10 mouse cellular contexts compared by ENCODE assay signal in genomic region chr8:117053135-117054079, GRCm38 (mm10). TPM values are rescaled to one million over a fixed set of nuclear protein-coding genes. Genes with fewer than 3 reads are reported as not detected.
DNase-seq lines count a peak whose midpoint lies in the region; ATAC-seq and TF ChIP-seq lines count a peak whose summit lies in the region.
"Had no signal": no experiment of that assay in that cellular context is flagged by ENCODE, and none has a peak within 500 bp of the region (broad histone marks: within the 10 kb centered on the region; RNA-seq: fewer than 3 reads in every experiment).

No protein-coding gene starts in this region.

- no peaks in the 10 kb centered on the region for H3K27me3 ChIP-seq in MEL (ENCODE audit: control insufficient read depth in 1 of 2, insufficient read depth in 2 of 2, low read length in 2 of 2)
- H3K27me3 ChIP-seq: embryonic facial prominence, embryonic 15.5 days; limb, embryonic 15.5 days had no signal

- peaks cover 0 to 9% of the 10 kb centered on the region in 2 experiments; a peak in 2 of 4 replicates for H3K36me3 ChIP-seq in MEL (ENCODE audit: control insufficient read depth in 1 of 2, insufficient read depth in 2 of 2, low read length in 2 of 2)
- H3K36me3 ChIP-seq: embryonic facial prominence, embryonic 15.5 days; limb, embryonic 15.5 days had no signal

- no peak overlapping the region for H3K27ac ChIP-seq in left cerebral cortex, adult 2 months
- H3K27ac ChIP-seq in MEL (ENCODE audit: control insufficient read depth, low read depth, low read length): 0 out of 2 replicates have a peak overlapping the region, but pooled peaks have one; percentile 60
- H3K27ac ChIP-seq: embryonic facial prominence, embryonic 15.5 days; limb, embryonic 15.5 days had no signal

- H3K9ac ChIP-seq in MEL (ENCODE audit: control insufficient read depth, low read depth, low read length, poor library complexity, severe bottlenecking): no peak overlapping the region
- H3K9ac ChIP-seq: embryonic facial prominence, embryonic 15.5 days; limb, embryonic 15.5 days had no signal

- no peak overlapping the region for H3K4me3 ChIP-seq in left cerebral cortex, adult 2 months
- no peak overlapping the region for H3K4me3 ChIP-seq in MEL (ENCODE audit: control insufficient read depth in 1 of 2, insufficient read depth in 1 of 2, low read depth in 2 of 2, low read length in 2 of 2)
- H3K4me3 ChIP-seq: embryonic facial prominence, embryonic 15.5 days; limb, embryonic 15.5 days had no signal

- intact Hi-C loops in left cerebral cortex, adult 2 months (cut with DNase I): no loop called here
- intact Hi-C loops in left cerebral cortex, postnatal 4 days (cut with DNase I): no loop called here

- TF ChIP-seq POLR2A in MEL (IDR thresholded peaks at IDR 0.05; ENCODE audit: control insufficient read depth in 1 of 2, insufficient read depth in 1 of 2, low read depth in 1 of 2, low read length in 2 of 2, poor library complexity in 1 of 2): no peak

- no peaks in the 10 kb centered on the region for H3K9me3 ChIP-seq in MEL (replicated peaks; ENCODE audit: insufficient read depth, low read length)
- H3K9me3 ChIP-seq: embryonic facial prominence, embryonic 15.5 days; limb, embryonic 15.5 days had no signal

- no peak for DNase-seq in left cerebral cortex, adult 2 months (ENCODE audit: extremely low spot score in 1 of 2, low spot score in 2 of 2)
- no peak for DNase-seq in left cerebral cortex, postnatal 4 days
- DNase-seq in MEL (ENCODE audit: low read depth, low spot score): peak; percentile 74
- peak; percentile 32 for DNase-seq in brain, adult 2 months (ENCODE audit: low read depth, low spot score)
- no peak for DNase-seq in ovary, postnatal 10 days (ENCODE audit: low spot score)
- no peak for DNase-seq in right cerebral cortex, postnatal 36 days (ENCODE audit: low spot score in 2 of 2)
- no peak for DNase-seq in cerebellum, adult 11-12 months

- no peak for TF ChIP-seq EP300 in MEL (IDR thresholded peaks at IDR 0.05; ENCODE audit: low read depth in 1 of 2, low read length in 2 of 2)

- peak; percentile 39 for TF ChIP-seq CTCF in left cerebral cortex, adult 2 months (IDR thresholded peaks at IDR 0.05)
- peak; percentile 61 to 78 (median 73) for TF ChIP-seq CTCF in MEL (IDR thresholded peaks at IDR 0.05 in 2 of 3, conservative IDR thresholded peaks at IDR 0.05 in 1 of 3; ENCODE audit: control insufficient read depth in 1 of 3, insufficient read depth in 1 of 3, low read depth in 2 of 3, low read length in 3 of 3, poor library complexity in 1 of 3, severe bottlenecking in 1 of 3)

- H3K4me1 ChIP-seq in MEL (ENCODE audit: control insufficient read depth in 1 of 2, insufficient read depth in 2 of 2, low read length in 2 of 2): peaks cover 11 to 31% of the 10 kb centered on the region in 2 experiments
- H3K4me1 ChIP-seq: embryonic facial prominence, embryonic 15.5 days; limb, embryonic 15.5 days had no signal

- peak; percentile 62 for ATAC-seq in megakaryocyte-erythroid progenitor cell, adult 5-6 weeks (replicated peaks; ENCODE audit: low FRiP score, low TSS enrichment, poor library complexity, severe bottlenecking)

- peak; percentile 40 for TF ChIP-seq RAD21 in MEL (IDR thresholded peaks at IDR 0.05; ENCODE audit: low read depth, low read length)

- H3K79me2 ChIP-seq in MEL (ENCODE audit: control insufficient read depth, insufficient read depth, low read length, poor library complexity): no peaks in the 10 kb centered on the region

TF ChIP-seq in MEL, 35 proteins besides CTCF, POLR2A, EP300 and RAD21:
- TF ChIP-seq SMC3 (IDR thresholded peaks at IDR 0.05; ENCODE audit: low read depth, low read length): peak; percentile 67
- peak; percentile 22; the same call in 1 of the 2 replicates for TF ChIP-seq ZC3H11A (IDR thresholded peaks at IDR 0.05; ENCODE audit: low read depth, low read length)
- TF ChIP-seq MYC (IDR thresholded peaks at IDR 0.05; ENCODE audit: low read depth, low read length): no peak
TF ChIP-seq in MEL: peak in this region for 2.

RNA-seq across cellular contexts. Expression of gene Pkd1l2, which starts 28.8 kb away (rescaled TPM):
- total RNA-seq in left cerebral cortex, adult 2 months (2021): under 1 TPM; 0.18 to 0.23 TPM
- total RNA-seq in left cerebral cortex, postnatal 4 days (2021): not detected
- total RNA-seq in MEL (2012; rRNA removed): 0.92 and 1.5 TPM in 2 replicates
- under 1 TPM in 1 of 2 experiments, not detected in 1; 0.86 TPM for polyA plus RNA-seq in MEL (2012; ENCODE audit: insufficient read depth in 1 of 2, insufficient read length in 2 of 2, low read depth in 1 of 2, low replicate concordance in 2 of 2, missing spikeins in 1 of 2)
- total RNA-seq in megakaryocyte-erythroid progenitor cell, adult 5-6 weeks (2014; fragmentation: Nextera tagmentation): 0.42 TPM in 1 of 2 replicates, not detected in the other
- not detected in 2 replicates for total RNA-seq in megakaryocyte-erythroid progenitor cell, adult 5-6 weeks (2017)

RNA-seq across cellular contexts. Expression of gene Bco1, which starts 42.2 kb away (rescaled TPM):
- not detected for total RNA-seq in left cerebral cortex, adult 2 months (2021)
- total RNA-seq in left cerebral cortex, postnatal 4 days (2021): under 1 TPM in 1 of 2 experiments, not detected in 1; 0.22 TPM
- 1.2 and 1.6 TPM in 2 replicates for total RNA-seq in MEL (2012; rRNA removed)
- polyA plus RNA-seq in MEL (2012; ENCODE audit: insufficient read depth in 1 of 2, insufficient read length in 2 of 2, low read depth in 1 of 2, low replicate concordance in 2 of 2, missing spikeins in 1 of 2): under 1 TPM in 1 of 2 experiments, not detected in 1; 0.70 TPM
- total RNA-seq in megakaryocyte-erythroid progenitor cell, adult 5-6 weeks (2014; fragmentation: Nextera tagmentation): 1.8 TPM in 1 of 2 replicates, not detected in the other
- 0.08 and 0.09 TPM in 2 replicates for total RNA-seq in megakaryocyte-erythroid progenitor cell, adult 5-6 weeks (2017)

Comparison
In these comparisons a context has a peak if more than half of its experiments do, and no peak if none do; other contexts are left out.
1. DNase-seq: peak in MEL (single experiment) and brain, adult 2 months (single experiment); none in left cerebral cortex, adult 2 months (0 of 2), left cerebral cortex, postnatal 4 days (single experiment), ovary, postnatal 10 days (single experiment), right cerebral cortex, postnatal 36 days (0 of 2) and cerebellum, adult 11-12 months (single experiment).